Mouse (Mus musculus): ENCODE measurements at regions not wholly inside any gene's neighbourhood (a gene's known extent, or its start where the extent isn't known, plus 50 kb on each side); places are given as distances from the start of the nearest gene placed in this dataset.

DNA sequence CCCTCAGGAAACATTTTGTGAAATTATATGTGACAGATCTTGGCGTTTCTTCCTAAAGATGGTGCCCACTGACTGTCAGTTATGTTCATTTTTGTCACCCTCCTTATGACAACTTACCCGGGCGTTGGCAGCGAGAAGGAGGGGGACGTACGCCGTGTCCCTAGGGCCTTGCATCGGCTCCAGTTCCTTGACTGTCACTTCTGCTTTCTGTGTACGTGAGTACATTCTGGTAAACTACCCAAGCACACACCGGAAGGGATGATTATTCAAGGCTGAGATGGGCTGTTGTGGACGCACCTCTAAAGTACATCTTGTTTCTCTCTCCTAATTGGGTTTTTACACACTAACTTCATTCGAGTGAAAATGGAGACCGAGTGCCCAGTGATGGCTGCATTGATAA, 120.2 kb downstream of the Edn3 start:
- TF ChIP-seq CTCF (IDR thresholded peaks at IDR 0.05; ENCODE audit: low read depth, low read length), result no peak
- no peak for TF ChIP-seq POLR2A (IDR thresholded peaks at IDR 0.05; ENCODE audit: borderline replicate concordance, low read depth, low read length)

Measured in bone marrow macrophage, adult 2 months (primary cell).